Comparison of ENCODE assay signal across 8 mouse cellular contexts in the genomic region with DNA sequence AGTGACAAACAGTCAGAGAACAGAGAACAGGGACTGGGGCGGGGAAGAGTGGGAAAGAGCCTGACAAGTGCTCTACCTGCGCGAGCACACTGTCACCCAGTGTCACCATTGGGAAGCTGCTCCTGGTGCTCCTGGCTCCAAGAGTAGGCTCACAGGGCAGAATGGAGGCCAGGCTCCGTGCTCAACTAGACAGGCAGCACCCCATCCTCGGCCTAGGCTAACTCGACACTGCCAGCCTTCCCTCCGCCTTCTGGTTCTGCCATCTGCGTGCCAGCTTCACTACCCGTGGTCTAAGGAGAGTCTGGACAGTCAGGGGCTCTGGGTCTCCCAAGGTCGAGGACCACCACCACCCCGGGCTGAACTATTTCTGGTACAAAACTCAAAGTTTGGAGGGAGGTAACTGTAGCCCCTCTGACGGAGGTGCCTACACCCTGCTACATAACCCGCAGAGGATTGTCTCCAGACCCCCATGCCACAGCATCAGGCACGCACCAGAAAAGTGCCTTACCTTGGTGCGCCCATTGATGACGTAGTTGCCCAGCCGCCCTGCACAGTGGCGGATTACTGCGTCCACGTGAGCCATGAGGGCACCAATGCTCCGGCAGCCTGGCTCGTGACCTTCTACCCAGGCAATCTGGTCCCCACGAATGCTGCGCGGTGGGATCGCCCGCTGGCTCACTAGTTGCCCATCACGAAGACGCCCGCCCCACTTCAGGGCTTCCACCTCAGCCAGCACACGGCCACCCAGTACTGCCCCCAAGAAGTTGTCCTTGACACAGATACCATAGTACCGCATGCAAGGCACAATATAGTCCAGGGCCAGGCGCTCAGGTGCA. TPM values are rescaled to one million over a fixed set of nuclear protein-coding genes. Genes with fewer than 3 reads are reported as not detected.
DNase-seq lines count a peak whose midpoint lies in the region; ATAC-seq and TF ChIP-seq lines count a peak whose summit lies in the region.

No protein-coding gene starts in this region.

- H3K36me3 ChIP-seq in ES-E14 (ENCODE audit: control insufficient read depth, insufficient read depth, low read length, poor library complexity, severe bottlenecking), result peaks cover 4% of the 10 kb centered on the region; the same call in 1 of the 2 replicates
- no peaks in the 10 kb centered on the region; the same call in 1 of the 2 replicates for H3K36me3 ChIP-seq in forebrain, embryonic 11.5 days (ENCODE audit: control insufficient read depth, insufficient read depth, low read length)
- H3K36me3 ChIP-seq in kidney, embryonic 16.5 days (ENCODE audit: insufficient read depth, low read length), result peaks cover 25% of the 10 kb centered on the region
- peaks cover 9% of the 10 kb centered on the region; the same call in 1 of the 2 replicates for H3K36me3 ChIP-seq in neural tube, embryonic 15.5 days

- ATAC-seq in cerebellum, adult (ENCODE audit: insufficient number of reproducible peaks, low FRiP score, low TSS enrichment), result no peak
- no peak for ATAC-seq in forebrain, embryonic 11.5 days (replicated peaks; ENCODE audit: low FRiP score)
- ATAC-seq in kidney, embryonic 16.5 days (ENCODE audit: low FRiP score, low TSS enrichment), result no peak
- no peak for ATAC-seq in neural tube, embryonic 15.5 days (ENCODE audit: low FRiP score)

- H3K4me2 ChIP-seq in forebrain, embryonic 11.5 days (ENCODE audit: low read depth, low read length, severe bottlenecking), result peak overlapping the region; percentile 70; the same call in 1 of the 2 replicates
- H3K4me2 ChIP-seq in kidney, embryonic 16.5 days (replicated peaks; ENCODE audit: low read depth, low read length), result peak overlapping the region; percentile 80
- peak overlapping the region; percentile 88 for H3K4me2 ChIP-seq in neural tube, embryonic 15.5 days

- no peaks in the 10 kb centered on the region for H3K9me3 ChIP-seq in ES-E14 (ENCODE audit: control insufficient read depth, insufficient read depth, low read depth, low read length)
- no peaks in the 10 kb centered on the region for H3K9me3 ChIP-seq in forebrain, embryonic 11.5 days (ENCODE audit: control insufficient read depth, low read length)
- no peaks in the 10 kb centered on the region for H3K9me3 ChIP-seq in kidney, embryonic 16.5 days (ENCODE audit: low read length)
- H3K9me3 ChIP-seq in neural tube, embryonic 15.5 days (replicated peaks), result no peaks in the 10 kb centered on the region

- H3K4me3 ChIP-seq in ES-E14 (ENCODE audit: insufficient read depth in 1 of 2, low read depth in 1 of 2, low read length in 2 of 2, poor library complexity in 1 of 2, severe bottlenecking in 1 of 2), result peak overlapping the region; percentile 72 to 87
- no peak overlapping the region for H3K4me3 ChIP-seq in forebrain, embryonic 11.5 days (ENCODE audit: low read depth, low read length)
- peak overlapping the region; percentile 76 for H3K4me3 ChIP-seq in kidney, embryonic 16.5 days (ENCODE audit: low read length)
- H3K4me3 ChIP-seq in neural tube, embryonic 15.5 days (replicated peaks), result peak overlapping the region; percentile 75

- 86% methylated on average over 33 of the region's 33 CpGs for WGBS in forebrain, embryonic 11.5 days
- 83% methylated on average over 33 of the region's 33 CpGs for WGBS in kidney, embryonic 16.5 days
- WGBS in neural tube, embryonic 15.5 days, result 84% methylated on average over 33 of the region's 33 CpGs

- H3K27me3 ChIP-seq in forebrain, embryonic 11.5 days (ENCODE audit: control insufficient read depth, insufficient read depth, low read length), result no peaks in the 10 kb centered on the region
- no peaks in the 10 kb centered on the region for H3K27me3 ChIP-seq in kidney, embryonic 16.5 days (ENCODE audit: insufficient read depth, low read length)
- no peaks in the 10 kb centered on the region for H3K27me3 ChIP-seq in neural tube, embryonic 15.5 days (replicated peaks)

- in situ Hi-C loops in ES-E14 (cut with MboI; ENCODE audit: low sequenced_read_pairs in 2 of 2, unreplicated experiment in 2 of 2), result no loop called here

- peak; percentile 57 for DNase-seq in cerebellum, adult 11 months
- no peak for DNase-seq in ES-E14 (ENCODE audit: low read depth, low spot score)
- DNase-seq in forebrain, embryonic 11.5 days (ENCODE audit: low spot score), result no peak
- no peak for DNase-seq in gastrocnemius, adult 8-10 months (ENCODE audit: low spot score in 2 of 2)
- DNase-seq in retina, embryonic 14.5 days (ENCODE audit: low spot score), result no peak

- peaks cover 3 to 15% of the 10 kb centered on the region in 2 experiments; a peak in 3 of 4 replicates for H3K4me1 ChIP-seq in ES-E14 (ENCODE audit: control insufficient read depth in 2 of 2, insufficient read depth in 2 of 2, low read length in 2 of 2, poor library complexity in 1 of 2)
- H3K4me1 ChIP-seq in forebrain, embryonic 11.5 days (replicated peaks; ENCODE audit: control insufficient read depth, insufficient read depth, low read length), result peaks cover 26% of the 10 kb centered on the region
- peaks cover 62% of the 10 kb centered on the region for H3K4me1 ChIP-seq in kidney, embryonic 16.5 days (ENCODE audit: insufficient read depth, low read length)
- peaks cover 72% of the 10 kb centered on the region for H3K4me1 ChIP-seq in neural tube, embryonic 15.5 days

- no peak overlapping the region; the same call in 1 of the 2 replicates for H3K27ac ChIP-seq in ES-E14 (ENCODE audit: insufficient read depth, low read depth, low read length, poor library complexity, severe bottlenecking)
- H3K27ac ChIP-seq in forebrain, embryonic 11.5 days (ENCODE audit: low read depth, low read length), result no peak overlapping the region
- H3K27ac ChIP-seq in kidney, embryonic 16.5 days (ENCODE audit: low read length), result 0 out of 2 replicates have a peak overlapping the region, but pooled peaks have one; percentile 27
- H3K27ac ChIP-seq in neural tube, embryonic 15.5 days (replicated peaks), result no peak overlapping the region

- peak overlapping the region; percentile 95 for H3K9ac ChIP-seq in ES-E14 (ENCODE audit: insufficient read depth, low read depth, low read length, poor library complexity, severe bottlenecking)
- H3K9ac ChIP-seq in forebrain, embryonic 11.5 days (ENCODE audit: low read length), result no peak overlapping the region; the same call in 1 of the 2 replicates
- H3K9ac ChIP-seq in kidney, embryonic 16.5 days (replicated peaks; ENCODE audit: low read length), result peak overlapping the region; percentile 46
- peak overlapping the region; percentile 84 for H3K9ac ChIP-seq in neural tube, embryonic 15.5 days (replicated peaks)

TF ChIP-seq in ES-E14, 5 proteins besides CTCF, POLR2A, EP300 and RAD21:
- TF ChIP-seq ZNF384 (IDR thresholded peaks at IDR 0.05; ENCODE audit: low read depth, low read length) (no peak), HCFC1 (IDR thresholded peaks at IDR 0.05; ENCODE audit: borderline replicate concordance, insufficient read depth, low read length) (peak; percentile 63; the same call in 1 of the 2 replicates)
TF ChIP-seq in ES-E14: peak in this region for 1.

RNA-seq across cellular contexts. Expression of a gene that starts 2.3 kb away (rescaled TPM):
- total RNA-seq in ES-E14 (2012; rRNA removed), result 53.4 and 56.3 TPM in 2 replicates
- polyA plus RNA-seq in forebrain, embryonic 11.5 days (2014; fragmentation: Nextera tagmentation; extraction: Ambion mirVana), result 60.7 and 70.2 TPM in 2 replicates
- polyA plus RNA-seq in kidney, embryonic 16.5 days (2015; fragmentation: Nextera tagmentation; extraction: Ambion mirVana), result 75.4 and 76.9 TPM in 2 replicates
- polyA plus RNA-seq in neural tube, embryonic 15.5 days (2015; fragmentation: Nextera tagmentation; extraction: Ambion mirVana), result 92.3 and 94.7 TPM in 2 replicates
- 100 to 1,000 TPM; 119 to 120 (median 119) TPM for total RNA-seq in gastrocnemius, adult 8-10 months (2022)

RNA-seq across cellular contexts. Expression of a gene that starts 10.8 kb away (rescaled TPM):
- 0.32 and 0.58 TPM in 2 replicates for total RNA-seq in ES-E14 (2012; rRNA removed)
- polyA plus RNA-seq in forebrain, embryonic 11.5 days (2014; fragmentation: Nextera tagmentation; extraction: Ambion mirVana), result 0.27 TPM in 1 of 2 replicates, not detected in the other
- 0.10 and 0.24 TPM in 2 replicates for polyA plus RNA-seq in kidney, embryonic 16.5 days (2015; fragmentation: Nextera tagmentation; extraction: Ambion mirVana)
- 0.10 and 0.36 TPM in 2 replicates for polyA plus RNA-seq in neural tube, embryonic 15.5 days (2015; fragmentation: Nextera tagmentation; extraction: Ambion mirVana)
- total RNA-seq in gastrocnemius, adult 8-10 months (2022), result not detected

RNA-seq across cellular contexts. Expression of a gene that starts 14.4 kb away (rescaled TPM):
- total RNA-seq in ES-E14 (2012; rRNA removed), result 28.3 and 44.2 TPM in 2 replicates
- 52.3 and 52.5 TPM in 2 replicates for polyA plus RNA-seq in forebrain, embryonic 11.5 days (2014; fragmentation: Nextera tagmentation; extraction: Ambion mirVana)
- 65.7 and 67.9 TPM in 2 replicates for polyA plus RNA-seq in kidney, embryonic 16.5 days (2015; fragmentation: Nextera tagmentation; extraction: Ambion mirVana)
- 105 and 109 TPM in 2 replicates for polyA plus RNA-seq in neural tube, embryonic 15.5 days (2015; fragmentation: Nextera tagmentation; extraction: Ambion mirVana)
- 1 to 10 TPM; 4.3 to 5.8 (median 4.7) TPM for total RNA-seq in gastrocnemius, adult 8-10 months (2022)

RNA-seq across cellular contexts. Expression of a gene that starts 16.6 kb away (rescaled TPM):
- total RNA-seq in ES-E14 (2012; rRNA removed), result 1.3 TPM in 1 of 2 replicates, not detected in the other
- 0.98 TPM in 1 of 2 replicates, not detected in the other for polyA plus RNA-seq in forebrain, embryonic 11.5 days (2014; fragmentation: Nextera tagmentation; extraction: Ambion mirVana)
- not detected in 2 replicates for polyA plus RNA-seq in kidney, embryonic 16.5 days (2015; fragmentation: Nextera tagmentation; extraction: Ambion mirVana)
- polyA plus RNA-seq in neural tube, embryonic 15.5 days (2015; fragmentation: Nextera tagmentation; extraction: Ambion mirVana), result 0.90 TPM in 1 of 2 replicates, not detected in the other
- total RNA-seq in gastrocnemius, adult 8-10 months (2022), result not detected

RNA-seq across cellular contexts. Expression of a gene that starts 16.6 kb away (rescaled TPM):
- 12.5 and 36.3 TPM in 2 replicates for total RNA-seq in ES-E14 (2012; rRNA removed)
- polyA plus RNA-seq in forebrain, embryonic 11.5 days (2014; fragmentation: Nextera tagmentation; extraction: Ambion mirVana), result 1.6 and 2.4 TPM in 2 replicates
- 18.5 and 22.3 TPM in 2 replicates for polyA plus RNA-seq in kidney, embryonic 16.5 days (2015; fragmentation: Nextera tagmentation; extraction: Ambion mirVana)
- polyA plus RNA-seq in neural tube, embryonic 15.5 days (2015; fragmentation: Nextera tagmentation; extraction: Ambion mirVana), result 22.9 and 28.6 TPM in 2 replicates
- under 1 TPM in 1 of 4 experiments, not detected in 3; 0.75 TPM for total RNA-seq in gastrocnemius, adult 8-10 months (2022)
